16 mouse cellular contexts compared by ENCODE assay signal in genomic region chr12:111489261-111489865, GRCm38 (mm10).
"Had no signal": no experiment of that assay in that cellular context is flagged by ENCODE, and none has a peak within 500 bp of the region (broad histone marks: within the 10 kb centered on the region; RNA-seq: fewer than 3 reads in every experiment).

No protein-coding gene starts in this region.

- ATAC-seq: hindbrain, postnatal 0 days; lung, postnatal 0 days had no signal

- H3K4me3 ChIP-seq: limb, embryonic 15.5 days; midbrain, embryonic 10.5 days; myocyte; neural tube, embryonic 15.5 days had no signal

- H3K27ac ChIP-seq: hindbrain, postnatal 0 days; limb, embryonic 15.5 days; midbrain, embryonic 10.5 days; neural tube, embryonic 15.5 days; stomach, postnatal 0 days had no signal

- H3K9ac ChIP-seq: limb, embryonic 15.5 days; neural tube, embryonic 15.5 days had no signal

- H3K36me3 ChIP-seq: limb, embryonic 15.5 days; midbrain, embryonic 10.5 days; neural tube, embryonic 15.5 days had no signal

- H3K9me3 ChIP-seq: limb, embryonic 15.5 days; midbrain, embryonic 10.5 days; neural tube, embryonic 15.5 days had no signal

- DNase-seq: layer of hippocampus, adult 9-11 months; layer of hippocampus, postnatal 36 days; lung, adult 2 months; lung, postnatal 4 days; midbrain, embryonic 14.5 days; right cerebral cortex, adult 18-20 months; right cerebral cortex, postnatal 25 days; thymus, adult 2 months; thymus, postnatal 25 days had no signal

- H3K4me2 ChIP-seq: limb, embryonic 15.5 days; neural tube, embryonic 15.5 days had no signal
